Mouse (Mus musculus): ENCODE data around the gene Cc2d1a.

DNA sequence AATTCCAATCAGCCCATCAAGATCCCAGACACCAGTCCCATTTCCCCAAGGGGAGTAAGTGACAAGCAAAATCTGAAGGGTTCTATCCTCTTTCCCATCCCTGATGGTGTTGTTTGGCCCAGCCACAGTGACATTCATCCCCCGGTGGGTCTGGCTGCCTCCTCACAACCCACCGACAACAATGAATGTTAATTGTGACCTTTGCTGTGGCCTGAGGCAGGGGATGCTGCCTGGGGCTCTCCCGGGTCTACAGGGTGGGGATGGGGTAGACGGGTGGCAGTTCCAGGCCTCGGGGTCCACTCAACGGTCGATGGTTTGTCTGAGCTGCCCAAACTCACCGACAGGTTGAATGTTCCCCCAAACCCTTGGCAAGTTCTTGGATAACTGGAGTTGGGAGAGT is 30.9 kb upstream of the Cc2d1a start:
- TF ChIP-seq POLR2A (IDR thresholded peaks at IDR 0.05; ENCODE audit: insufficient read depth, low read length) (no peak), CTCF (IDR thresholded peaks at IDR 0.05; ENCODE audit: low read depth, low read length) (no peak), EP300 (IDR thresholded peaks at IDR 0.05; ENCODE audit: insufficient read depth, low read depth, low read length) (peak; percentile 94)

All from ES-Bruce4 (cell line).